Mouse (Mus musculus): Measurements from ENCODE around the gene Rgmb.

GRCm38 (mm10) chr17:15862355-15862754 is 31.5 kb upstream of the Rgmb start:
- TF ChIP-seq GATA1 (IDR thresholded peaks at IDR 0.05; ENCODE audit: low read length): no peak
- no peak for TF ChIP-seq TAL1 (IDR thresholded peaks at IDR 0.05; ENCODE audit: low read length)

All from erythroblast, embryonic 14.5 days (primary cell).